Mouse (Mus musculus) heart, embryonic 12.5 days (tissue): ENCODE data around the gene Tmprss15. TPM values are rescaled to one million over a fixed set of nuclear protein-coding genes. Genes with fewer than 3 reads are reported as not detected.

Source experiments
- polyA plus RNA-seq: library from polyadenylated mRNA; unstranded; fragments of >200 nt; fragmentation: Nextera tagmentation; extraction: Ambion mirVana; gene quantifications from 2 replicates; pipeline ENCODE4 v1.2.1, GENCODE M21; 2016

Gene Tmprss15
- polyA plus RNA-seq, 1 experiment from 2014 or later = not detected

Other genes starting within 250 kb of the Tmprss15 start
- 0.33 TPM in 1 of 2 replicates, not detected in the other for gene Chodl, start 160.1 kb downstream of the Tmprss15 start, polyA plus RNA-seq